Mouse (Mus musculus) embryonic facial prominence, embryonic 13.5 days (tissue): ENCODE data around the gene Nrp2. TPM values are rescaled to one million over a fixed set of nuclear protein-coding genes. Genes with fewer than 3 reads are reported as not detected.

Source experiments
- ATAC-seq: fragments of 200-750 bp; cut with Nextera tagmentation; 2 replicates; pipeline ENCODE4 v1.8.0; 2017; ENCODE audit warnings: low read depth; ENCODE audit not compliant: insufficient number of reproducible peaks, insufficient read depth, low FRiP score, low TSS enrichment
- H3K27ac ChIP-seq: fragments of 300-500 bp; sonication (generic); 2 replicates; pipeline ENCODE4 v1.5.1; 2015; ENCODE audit warnings: moderate library complexity, mild to moderate bottlenecking, inconsistent platforms
- H3K27me3 ChIP-seq: fragments of 300-500 bp; sonication (generic); 2 replicates; pipeline ENCODE4 v1.6.1; 2015; ENCODE audit warnings: mild to moderate bottlenecking, inconsistent platforms
- H3K36me3 ChIP-seq: fragments of 300-500 bp; sonication (generic); 2 replicates; pipeline ENCODE4 v1.6.1; 2015; ENCODE audit warnings: mild to moderate bottlenecking, inconsistent platforms
- H3K4me1 ChIP-seq: fragments of 300-500 bp; sonication (generic); 2 replicates; pipeline ENCODE4 v1.6.1; 2015; ENCODE audit warnings: inconsistent platforms
- H3K4me2 ChIP-seq: fragments of 300-500 bp; sonication (generic); 2 replicates; pipeline ENCODE4 v1.6.1; 2015; ENCODE audit warnings: moderate library complexity, mild to moderate bottlenecking, inconsistent platforms
- H3K4me3 ChIP-seq: fragments of 300-500 bp; sonication (generic); 2 replicates; pipeline ENCODE4 v1.5.1; 2015; ENCODE audit warnings: mild to moderate bottlenecking, inconsistent platforms
- H3K9ac ChIP-seq: fragments of 300-500 bp; sonication (generic); 2 replicates; pipeline ENCODE4 v1.6.1; 2015; ENCODE audit warnings: mild to moderate bottlenecking, inconsistent platforms
- H3K9me3 ChIP-seq: fragments of 300-500 bp; sonication (generic); 2 replicates; pipeline ENCODE4 v1.6.1; 2016; ENCODE audit warnings: inconsistent platforms
- WGBS: fragments of 180-500 bp; shearing (Covaris S2); methylation state at CpG from one replicate; pipeline ENCODE4 v1.1.7; 2015; ENCODE audit warnings: mixed read lengths; 5-methylcytosine and 5-hydroxymethylcytosine counted together
- polyA plus RNA-seq: library from polyadenylated mRNA; unstranded; fragments of >200 nt; fragmentation: Nextera tagmentation; extraction: Ambion mirVana; gene quantifications from 2 replicates; pipeline ENCODE4 v1.2.1, GENCODE M21; 2015

Gene Nrp2
- polyA plus RNA-seq, 1 experiment from 2014 or later, result 48.3 TPM

DNA sequence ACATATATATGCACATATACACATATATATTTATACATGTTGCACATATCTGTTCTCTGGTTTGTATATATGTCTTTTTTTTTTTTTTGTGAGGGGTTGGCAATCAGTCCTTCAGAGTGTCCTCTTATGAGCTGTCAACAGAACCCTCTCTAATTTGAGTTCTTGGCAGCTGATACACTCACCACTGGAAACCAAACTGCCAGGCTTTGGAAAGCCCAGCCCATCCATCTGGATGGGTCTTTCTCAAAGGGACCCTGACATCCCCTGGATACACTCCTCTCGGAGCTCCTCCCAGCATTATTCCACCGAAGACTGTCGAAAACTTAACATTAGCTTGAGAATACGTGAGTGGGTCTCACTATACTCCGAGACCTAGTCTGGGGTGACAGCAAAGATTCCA lies 157.2 kb downstream of the Nrp2 start:
- Histone ChIP-seq H3K9me3 (no peaks in the 10 kb centered on the region), H3K4me3 (no peak overlapping the region), H3K36me3 (no peaks in the 10 kb centered on the region), H3K27me3 (no peaks in the 10 kb centered on the region), H3K4me2 (0 out of 2 replicates have a peak overlapping the region, but pooled peaks have one; percentile 32), H3K4me1 (peaks cover 27% of the 10 kb centered on the region), H3K9ac (no peak overlapping the region), H3K27ac (peak overlapping the region; percentile 82)
- ATAC-seq, result no peak
- WGBS, result 49% methylated on average over 5 of the region's 5 CpGs

DNA sequence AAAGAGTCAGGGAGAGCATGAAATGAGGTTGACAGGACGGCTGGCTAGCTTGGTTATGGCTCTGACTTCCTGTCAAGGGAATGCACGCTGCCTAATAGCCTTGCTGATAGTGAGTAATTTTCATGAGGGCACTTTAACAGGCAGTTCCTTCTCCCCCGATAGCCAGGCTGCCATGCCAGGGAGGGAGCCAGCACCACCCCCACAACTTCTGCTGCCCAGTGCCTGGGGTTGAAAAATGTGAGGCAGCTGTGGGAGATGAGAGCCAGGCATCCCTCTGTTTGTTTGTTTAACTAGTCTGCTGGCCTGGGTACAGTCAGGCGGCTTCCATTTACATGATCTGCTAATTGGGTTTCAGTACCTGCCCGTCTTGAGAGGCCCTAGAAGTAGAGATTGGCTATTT lies 157.7 kb downstream of the Nrp2 start:
- Histone ChIP-seq H3K4me1 (peaks cover 27% of the 10 kb centered on the region), H3K9me3 (no peaks in the 10 kb centered on the region), H3K36me3 (no peaks in the 10 kb centered on the region), H3K9ac (no peak overlapping the region; the same call in 1 of the 2 replicates), H3K4me2 (peak overlapping the region; percentile 32; the same call in 1 of the 2 replicates), H3K27me3 (no peaks in the 10 kb centered on the region), H3K27ac (peak overlapping the region; percentile 82), H3K4me3 (no peak overlapping the region)
- WGBS, result 12% methylated on average over 5 of the region's 5 CpGs
- no peak for ATAC-seq
